Mouse (Mus musculus): ENCODE data around the gene Gm21985. TPM values are rescaled to one million over a fixed set of nuclear protein-coding genes. Genes with fewer than 3 reads are reported as not detected.
A peak's percentile ranks its signal among the peaks of the same experiment; 100 is the strongest.
"Not testable (repeated sequence)": the region's sequence is repeated elsewhere in the genome, so short reads cannot be mapped to it uniquely, and the experiment has no call there.

Gm21985 gene
- total RNA-seq, 2 experiments from 2014 or later: 0.22 TPM; not detected in 1

GRCm38 (mm10) chr2:112445511-112445910, 179.4 kb downstream of the Gm21985 start:
- Histone ChIP-seq H3K4me3 (no peak overlapping the region), H3K27ac (no peak overlapping the region)
- no peak for DNase-seq (ENCODE audit: low spot score in 2 of 2)
- TF ChIP-seq CTCF (conservative IDR thresholded peaks at IDR 0.05): no peak

- not testable (repeated sequence) for H3K4me3 ChIP-seq; H3K27ac ChIP-seq; DNase-seq (ENCODE audit: low spot score in 2 of 2)
Measured at GRCm38 (mm10) chr2:112448046-112448445, 181.9 kb downstream of the Gm21985 start.

GRCm38 (mm10) chr2:112448510-112449059, 182.5 kb downstream of the Gm21985 start:
- DNase-seq (ENCODE audit: low spot score in 2 of 2): no peak
- Histone ChIP-seq H3K27ac (no peak overlapping the region), H3K4me3 (no peak overlapping the region)
- no peak for TF ChIP-seq CTCF (conservative IDR thresholded peaks at IDR 0.05)

- peak; percentile 84 for TF ChIP-seq CTCF (conservative IDR thresholded peaks at IDR 0.05)
- Histone ChIP-seq H3K4me3 (no peak overlapping the region), H3K27ac (no peak overlapping the region)
- DNase-seq (ENCODE audit: low spot score in 2 of 2): peak in 1 of 2 experiments; percentile 33
Measured at GRCm38 (mm10) chr2:112449597-112450296, 183.6 kb downstream of the Gm21985 start.

- not testable (repeated sequence) for H3K27ac ChIP-seq; DNase-seq (ENCODE audit: low spot score in 2 of 2); H3K4me3 ChIP-seq
Measured at GRCm38 (mm10) chr2:112452513-112452912, 186.4 kb downstream of the Gm21985 start.

- TF ChIP-seq CTCF (conservative IDR thresholded peaks at IDR 0.05): no peak
- Histone ChIP-seq H3K27ac (peak overlapping the region; percentile 93), H3K4me3 (peak overlapping the region; percentile 87)
- no peak for DNase-seq (ENCODE audit: low spot score in 2 of 2)
Measured at GRCm38 (mm10) chr2:112454125-112454861, 188.2 kb downstream of the Gm21985 start.

GRCm38 (mm10) chr2:112454862-112455564, 188.9 kb downstream of the Gm21985 start, which contains the start of gene Emc7:
Gene Emc7 (plus strand): TSS chr2:112454997.
- DNase-seq (ENCODE audit: low spot score in 2 of 2): peak; percentile 96 to 99
- no peak for TF ChIP-seq CTCF (conservative IDR thresholded peaks at IDR 0.05)
- Histone ChIP-seq H3K27ac (peak within 1 kb of the TSS; percentile 93), H3K4me3 (peak within 1 kb of the TSS; percentile 87)

Other genes with a start within 250 kb of the Gm21985 start
- gene Olfr1311, start 241.9 kb upstream of the Gm21985 start, total RNA-seq (2021): not detected
- not detected for gene Olfr1312, start 216.1 kb upstream of the Gm21985 start, total RNA-seq (2021)
- gene Olfr1313, start 188.5 kb upstream of the Gm21985 start, total RNA-seq (2021): not detected
- not detected for gene Olfr1314, start 169.5 kb upstream of the Gm21985 start, total RNA-seq (2021)
- not detected for gene Olfr1315-ps1, start 150.9 kb upstream of the Gm21985 start, total RNA-seq (2021)
- gene Olfr1316, start 131.3 kb upstream of the Gm21985 start, total RNA-seq (2021): not detected
- gene Olfr1317, start 126.0 kb upstream of the Gm21985 start, total RNA-seq (2021): not detected
- gene Olfr1318, start 112.1 kb upstream of the Gm21985 start, total RNA-seq (2021): not detected
- gene Lpcat4, start 26.8 kb upstream of the Gm21985 start, total RNA-seq (2021): 10 to 100 TPM; 87.5 to 89.8 TPM
- not detected for gene Nutm1, start 7.0 kb upstream of the Gm21985 start, total RNA-seq (2021)
- 10 to 100 TPM; 51.6 to 52.0 TPM for gene Nop10, start 4.4 kb upstream of the Gm21985 start, total RNA-seq (2021)
- 100 to 1,000 TPM; 107 to 112 TPM for gene Slc12a6, start 489 bp upstream of the Gm21985 start, total RNA-seq (2021)
- 100 to 1,000 TPM; 130 to 136 TPM for gene Emc4, start 101.7 kb downstream of the Gm21985 start, total RNA-seq (2021)
- 10 to 100 TPM; 10.9 to 12.5 TPM for gene Katnbl1, start 112.9 kb downstream of the Gm21985 start, total RNA-seq (2021)
- 10 to 100 TPM; 43.8 to 45.6 TPM for gene Emc7, start 188.7 kb downstream of the Gm21985 start, total RNA-seq (2021)
- 1 to 10 TPM; 5.7 to 7.7 TPM for gene Chrm5, start 214.5 kb downstream of the Gm21985 start, total RNA-seq (2021)
- 10 to 100 TPM in 1 of 2 experiments, 1 to 10 TPM in 1; 8.7 to 10.2 TPM for gene Aven, start 226.7 kb downstream of the Gm21985 start, total RNA-seq (2021)